Mouse (Mus musculus) cerebellum, postnatal 36 days (tissue): Measurements from ENCODE around the gene Lysmd4.
A peak's percentile ranks its signal among the peaks of the same experiment; 100 is the strongest.
"Not testable (repeated sequence)": the region's sequence is repeated elsewhere in the genome, so short reads cannot be mapped to it uniquely, and the experiment has no call there.

Experiments
- DNase-seq, 2 experiments: peaks; one replicate each; pipeline ENCODE4 v3.0.0; 2021 to 2022; ENCODE audit warnings: mixed read lengths in 2 of 2

Lysmd4 gene

DNA sequence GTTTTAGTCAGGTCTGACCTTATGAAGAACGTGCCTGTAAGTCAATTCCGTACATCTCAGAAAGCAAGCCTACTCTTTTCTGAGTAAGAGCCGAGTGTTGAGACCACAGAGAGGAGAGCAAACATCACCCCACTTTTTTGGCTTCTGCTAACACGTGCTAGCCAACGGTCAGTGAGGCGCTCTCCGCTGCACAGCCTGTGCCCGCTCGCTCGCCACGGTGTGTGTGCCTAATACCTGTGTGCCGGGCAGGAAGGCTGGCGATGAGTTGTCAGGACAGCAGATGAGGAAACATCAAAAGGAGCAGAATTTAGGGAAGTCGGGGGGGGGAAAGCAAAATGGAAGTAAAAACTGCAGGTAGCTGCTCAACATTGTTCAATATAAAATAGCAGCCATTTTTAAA is 10.2 kb downstream of the Lysmd4 start:
- DNase-seq, result peak in 1 of 2 experiments; percentile 2

- DNase-seq, result peak; percentile 27 to 33
Measured at GRCm38 (mm10) chr7:67234797-67235196, 12.5 kb downstream of the Lysmd4 start.

- no peak for DNase-seq
Measured at GRCm38 (mm10) chr7:67236351-67236750, 14.0 kb downstream of the Lysmd4 start.

DNA sequence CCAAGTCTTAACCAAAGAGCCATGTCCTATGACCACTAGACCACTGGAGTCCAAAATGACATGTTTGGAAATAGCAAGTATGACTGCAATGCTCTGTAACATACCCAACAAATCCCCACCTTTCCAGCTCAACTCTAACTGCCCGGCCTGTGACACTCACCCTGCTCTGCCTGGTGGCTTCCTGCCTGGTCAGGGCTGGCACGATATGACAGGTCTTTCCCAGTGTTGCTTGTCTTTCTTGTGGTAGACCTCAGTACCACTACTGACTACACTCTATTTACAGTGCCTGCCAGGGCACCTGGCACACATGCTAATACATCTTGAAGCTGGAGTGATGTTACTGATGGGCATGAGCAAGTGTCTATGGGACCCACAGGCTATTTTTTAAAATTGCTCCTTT is 15.4 kb downstream of the Lysmd4 start:
- peak in 1 of 2 experiments; percentile 1 for DNase-seq

GRCm38 (mm10) chr7:67241969-67242368 is 19.6 kb downstream of the Lysmd4 start:
- no peak for DNase-seq

GRCm38 (mm10) chr7:67243121-67243893 is 21.0 kb downstream of the Lysmd4 start:
- DNase-seq, result peak in 1 of 2 experiments; percentile 38

DNA sequence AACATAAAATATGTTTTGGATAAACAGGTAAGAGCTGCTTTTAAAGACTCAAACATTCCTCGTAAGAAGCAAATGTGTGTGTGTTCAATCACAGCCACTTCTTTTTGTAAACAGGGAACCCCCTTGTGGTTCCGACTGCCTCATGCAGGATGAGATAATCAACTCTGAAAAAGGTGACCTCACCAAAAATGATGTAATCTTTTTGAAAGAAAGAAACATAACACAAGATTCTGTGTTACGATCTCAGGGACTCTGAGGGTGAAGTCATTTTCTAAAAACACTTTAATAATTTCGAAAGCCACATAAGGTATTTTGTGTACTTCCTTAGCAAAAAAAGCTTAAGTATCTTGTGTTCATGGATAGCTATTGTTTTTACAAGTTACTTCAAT is 21.5 kb downstream of the Lysmd4 start:
- DNase-seq, result no peak

DNA sequence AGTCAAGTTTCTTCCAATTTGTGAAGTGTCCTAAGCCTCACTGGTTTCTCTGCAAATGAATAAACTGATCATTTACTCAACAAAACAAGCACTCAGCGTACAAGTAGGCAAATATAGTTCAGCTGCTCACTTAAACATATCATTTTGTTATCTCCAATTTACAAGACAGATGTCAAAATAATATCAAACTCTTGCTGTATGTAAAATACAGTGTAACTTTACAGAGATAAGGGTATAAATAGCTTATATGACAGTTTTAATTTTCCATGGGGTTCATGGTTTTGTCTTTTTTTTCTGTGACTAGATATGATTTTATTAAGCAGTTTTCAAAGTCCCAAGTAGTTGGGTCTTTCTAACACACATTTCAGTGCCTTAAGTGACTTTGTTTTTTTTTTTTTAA is 22.9 kb downstream of the Lysmd4 start:
- DNase-seq, result no peak

DNA sequence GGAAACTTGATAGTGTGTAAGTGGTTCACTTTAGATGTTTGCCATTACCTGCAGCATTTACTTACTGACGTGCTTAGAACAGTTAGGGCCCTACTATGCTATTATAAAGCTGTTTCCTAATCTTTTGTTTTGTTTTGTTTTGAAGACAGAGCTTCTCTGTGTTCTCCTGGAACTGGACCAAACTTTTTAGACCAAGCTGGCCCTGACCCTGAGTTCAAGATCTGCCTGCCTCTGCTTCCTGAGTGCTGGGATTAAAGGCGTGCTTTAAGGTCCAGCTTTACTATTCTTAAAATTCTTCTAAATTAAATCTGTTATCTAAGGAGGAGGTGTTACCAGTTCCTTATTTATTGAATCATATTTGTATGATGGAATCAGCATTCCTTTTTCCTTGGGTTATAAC is 23.7 kb downstream of the Lysmd4 start:
- DNase-seq, result no peak

DNA sequence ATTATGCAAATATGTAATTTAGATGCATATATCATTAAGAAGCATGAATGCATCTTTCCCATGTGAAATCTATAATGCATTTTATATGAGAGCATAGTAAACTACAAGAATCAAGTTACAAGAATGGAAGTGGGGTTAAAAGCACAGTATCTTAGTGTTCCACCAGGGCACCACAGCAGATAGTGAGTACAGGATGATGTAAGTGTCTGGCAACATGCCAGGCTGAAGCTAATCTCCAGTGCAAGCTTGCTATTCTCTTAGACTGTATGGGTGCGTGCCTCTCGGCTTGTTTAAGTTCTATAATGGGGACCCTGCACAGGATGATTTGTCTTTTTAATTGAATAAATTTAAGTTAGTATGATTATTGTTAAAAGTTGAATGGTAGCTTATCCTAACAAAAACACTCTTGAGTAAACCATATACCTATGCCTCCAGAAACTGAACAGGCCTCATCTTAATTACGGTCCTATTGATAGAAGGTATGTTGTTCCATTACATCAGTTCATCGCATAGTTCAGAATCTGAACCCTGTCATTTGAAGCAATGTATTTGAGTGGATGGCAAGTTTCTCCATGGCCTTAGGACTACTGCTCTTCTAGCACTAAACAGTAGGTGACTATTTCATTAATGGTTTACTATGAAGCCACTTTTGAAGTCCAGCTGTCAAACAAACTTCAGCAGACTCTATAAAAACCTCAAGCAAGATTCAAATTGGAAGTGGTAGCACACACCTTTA is 37.7 kb downstream of the Lysmd4 start:
- peak; percentile 73 to 82 for DNase-seq

GRCm38 (mm10) chr7:67270447-67270846 is 48.1 kb downstream of the Lysmd4 start:
- DNase-seq, result not testable (repeated sequence)

DNA sequence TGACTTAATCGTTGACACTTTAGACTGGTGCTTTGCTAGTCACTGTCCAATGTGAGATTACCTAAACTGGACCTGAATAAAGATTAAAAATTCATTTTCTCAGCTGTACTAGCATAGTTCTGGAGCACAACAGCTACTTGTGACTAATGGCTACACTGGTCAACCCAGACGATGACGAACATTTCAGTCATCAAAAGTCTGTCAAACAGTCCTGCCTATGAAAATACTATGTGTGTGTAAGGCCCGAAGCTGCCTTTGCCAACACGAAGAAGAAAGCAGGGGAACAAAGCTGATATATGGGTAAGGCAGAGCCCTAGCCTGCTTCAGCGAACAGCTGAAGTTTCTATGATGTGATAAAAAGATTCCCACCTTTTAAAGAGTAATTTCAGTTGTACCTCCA is 61.2 kb downstream of the Lysmd4 start:
- DNase-seq, result no peak

DNA sequence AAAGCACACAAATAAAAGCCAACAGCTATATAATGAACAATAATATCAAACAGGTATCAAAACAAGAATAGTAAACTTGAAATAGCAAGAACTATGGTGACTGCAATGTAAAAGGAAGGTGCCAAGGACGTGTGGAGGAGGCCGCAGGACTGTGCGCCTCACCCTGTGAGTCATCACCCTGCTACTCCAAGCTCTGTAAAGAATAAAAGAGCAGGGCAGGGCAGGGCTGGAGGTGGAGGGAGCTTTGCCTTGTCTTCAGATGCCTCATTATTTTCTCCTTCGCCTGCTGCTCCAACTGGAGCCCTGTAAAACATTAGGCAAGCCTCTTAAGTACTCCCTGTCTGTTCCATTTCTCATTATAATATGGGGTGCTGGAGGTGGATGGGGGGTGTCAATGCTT is 65.1 kb downstream of the Lysmd4 start:
- no peak for DNase-seq

DNA sequence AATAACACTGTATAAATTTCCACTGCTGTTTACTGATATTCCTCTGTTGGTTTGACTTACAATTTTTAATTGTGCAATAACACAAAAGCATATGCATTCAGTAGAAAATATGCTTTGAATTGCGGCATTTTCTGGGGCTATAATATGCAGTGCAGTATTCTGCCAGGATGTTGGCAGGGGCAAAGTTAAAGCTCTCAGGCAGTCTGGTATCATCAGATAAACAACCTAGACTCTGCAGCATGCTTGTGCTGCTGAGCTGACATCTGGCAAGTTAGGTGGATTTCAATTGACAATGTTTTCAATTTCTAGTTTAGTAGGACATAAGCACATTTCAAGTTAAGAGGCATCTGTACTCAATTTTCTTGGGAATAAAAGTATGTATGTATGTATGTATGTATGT is 69.0 kb downstream of the Lysmd4 start:
- DNase-seq, result no peak

- DNase-seq, result no peak
Measured at GRCm38 (mm10) chr7:67296419-67296818, 74.1 kb downstream of the Lysmd4 start.

- DNase-seq, result no peak
Measured at GRCm38 (mm10) chr7:67304937-67305336, 82.6 kb downstream of the Lysmd4 start.

DNA sequence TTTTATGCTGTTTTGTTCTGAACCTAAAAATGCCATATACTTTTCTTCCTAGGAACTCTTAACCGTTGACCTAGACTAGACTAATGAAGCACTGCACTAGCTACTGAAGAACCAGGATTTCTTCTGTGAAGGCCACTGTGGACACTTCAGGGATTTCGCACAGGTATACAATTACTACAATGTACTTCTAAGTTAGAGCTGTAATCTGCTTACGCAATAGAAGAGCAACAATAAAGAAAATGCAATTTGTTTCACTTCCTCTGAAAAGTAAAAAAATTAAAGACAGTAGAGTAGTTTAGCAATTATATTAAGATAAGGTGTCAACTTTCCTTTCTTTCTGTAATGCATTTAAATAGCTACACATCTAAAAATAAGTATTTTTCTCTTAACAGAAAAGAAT is 84.7 kb downstream of the Lysmd4 start:
- DNase-seq, result no peak

GRCm38 (mm10) chr7:67308102-67308501 is 85.8 kb downstream of the Lysmd4 start:
- no peak for DNase-seq

GRCm38 (mm10) chr7:67310151-67310550 is 87.8 kb downstream of the Lysmd4 start:
- DNase-seq, result no peak

DNA sequence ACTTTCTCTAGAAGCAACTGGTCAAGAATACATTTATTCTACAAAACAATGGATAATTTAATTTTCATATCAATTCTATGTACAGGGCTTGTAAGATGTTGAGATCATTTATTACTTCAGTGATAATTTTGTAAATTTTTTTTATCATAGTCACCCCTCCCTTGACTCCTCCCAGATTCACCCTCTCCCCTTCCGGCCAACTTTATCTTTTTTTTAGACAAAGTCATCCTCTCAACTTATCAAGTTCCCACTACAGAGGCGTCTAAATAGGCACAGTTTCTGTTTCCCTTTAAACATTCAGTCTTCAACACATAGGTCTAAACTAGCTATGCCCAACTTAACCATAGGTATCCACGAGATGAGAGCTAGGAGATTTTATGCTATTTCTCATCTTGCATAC is 90.9 kb downstream of the Lysmd4 start:
- no peak for DNase-seq

GRCm38 (mm10) chr7:67318697-67319096 is 96.4 kb downstream of the Lysmd4 start:
- DNase-seq, result no peak

GRCm38 (mm10) chr7:67320359-67320758 is 98.0 kb downstream of the Lysmd4 start:
- DNase-seq, result no peak

GRCm38 (mm10) chr7:67342067-67342625 is 119.8 kb downstream of the Lysmd4 start:
- DNase-seq, result no peak

DNA sequence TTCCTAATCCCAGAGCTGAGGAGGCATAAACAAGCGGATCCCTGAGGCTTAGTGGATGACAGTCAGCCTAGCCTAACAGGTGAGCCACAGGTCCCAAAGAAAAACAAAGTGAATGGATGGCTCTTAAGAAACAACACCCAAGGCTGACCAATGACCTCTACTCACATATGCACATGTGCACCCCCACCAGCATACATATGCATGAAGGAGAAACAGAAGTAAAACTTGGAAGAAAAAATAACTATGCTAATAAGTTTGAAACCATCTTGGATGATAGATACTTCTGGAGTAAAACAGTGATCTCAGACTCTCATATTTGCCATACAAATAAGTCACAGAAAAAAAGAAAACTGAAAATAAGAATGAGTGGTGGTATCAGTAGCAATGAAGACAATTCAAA is 122.1 kb downstream of the Lysmd4 start:
- DNase-seq, result no peak
